Mouse (Mus musculus) cerebellum, adult 8-10 months (tissue): ENCODE measurements around the gene Gm7075.
A peak's percentile ranks its signal among the peaks of the same experiment; 100 is the strongest.
"Not testable (repeated sequence)": the region's sequence is repeated elsewhere in the genome, so short reads cannot be mapped to it uniquely, and the experiment has no call there.

Experiments
- DNase-seq: peaks from one replicate; pipeline ENCODE4 v3.0.0; 2022

The Gm7075 gene

DNA sequence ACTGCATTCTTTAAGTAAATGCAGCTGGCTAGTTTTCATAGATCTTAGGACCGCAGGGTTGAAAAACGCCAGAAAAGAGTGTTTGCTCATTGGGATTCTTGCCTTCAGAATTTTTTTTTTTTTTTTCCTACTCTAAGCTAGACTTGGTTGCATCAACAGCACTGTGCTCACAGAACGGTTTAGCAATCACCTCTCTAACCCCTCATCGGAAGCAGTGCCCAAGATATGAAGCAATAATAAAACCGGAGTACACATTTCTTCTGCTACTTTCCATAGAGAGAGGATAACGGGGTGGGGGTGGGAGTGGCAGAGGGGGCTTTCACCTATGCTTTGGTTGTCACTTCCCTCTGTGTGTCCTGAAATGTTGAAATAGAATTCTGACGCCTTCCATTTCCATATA is 5.7 kb downstream of the Gm7075 start:
- no peak for DNase-seq

DNA sequence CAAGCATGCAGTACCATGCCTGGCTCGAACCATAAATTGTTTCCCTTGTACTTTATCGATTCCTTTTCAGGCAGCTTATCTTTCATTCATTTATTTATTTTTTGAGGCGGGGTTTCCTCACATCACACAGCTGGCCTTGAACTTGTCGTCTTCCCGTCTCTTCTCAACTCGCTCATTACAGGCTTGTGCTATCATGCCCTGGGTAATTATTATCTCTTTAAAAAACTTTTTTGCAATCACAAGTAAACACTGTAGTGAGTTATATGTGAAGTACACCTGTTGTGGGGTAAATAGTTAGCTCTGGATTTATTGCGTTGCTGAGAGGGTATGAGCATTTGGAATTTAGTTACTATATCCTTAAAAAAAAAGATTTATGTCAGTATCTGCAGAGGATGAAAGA is 6.3 kb downstream of the Gm7075 start:
- DNase-seq = no peak

DNA sequence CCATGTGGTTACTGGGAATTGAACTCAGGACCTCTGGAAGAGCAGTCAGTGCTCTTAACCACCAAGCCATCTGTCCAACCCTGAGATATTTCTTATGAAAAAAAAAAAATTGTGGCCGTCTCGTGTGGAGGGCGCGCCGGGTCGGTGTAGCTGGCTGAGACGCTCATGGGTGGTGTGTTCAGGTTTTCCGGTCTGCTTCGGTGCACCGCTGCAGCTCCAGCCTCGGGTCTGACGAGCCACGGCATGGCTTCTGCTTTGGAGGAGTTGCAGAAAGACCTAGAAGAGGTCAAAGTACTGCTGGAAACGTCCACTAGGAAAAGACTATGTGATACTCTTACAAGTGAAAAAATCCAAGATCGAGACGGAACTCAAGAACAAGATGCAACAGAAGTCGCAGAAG is 8.8 kb downstream of the Gm7075 start:
- DNase-seq = no peak

DNA sequence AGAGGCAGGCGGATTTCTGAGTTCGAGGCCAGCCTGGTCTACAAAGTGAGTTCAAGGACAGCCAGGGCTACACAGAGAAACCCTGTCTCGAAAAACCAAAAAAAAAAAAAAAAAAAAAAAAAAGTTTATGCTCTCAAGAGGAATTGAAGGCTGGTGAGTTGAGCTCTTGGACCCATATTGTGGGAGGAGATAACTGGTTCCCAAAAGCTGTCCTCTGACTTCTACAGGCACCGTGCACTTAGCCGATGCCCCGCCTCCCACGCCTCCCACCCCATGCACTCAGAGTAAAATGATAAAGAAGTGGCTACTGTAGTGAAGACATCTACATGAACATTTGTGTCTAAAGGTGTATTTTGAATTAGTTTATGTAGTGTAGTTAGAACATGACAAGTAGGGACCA is 9.9 kb downstream of the Gm7075 start:
- DNase-seq = not testable (repeated sequence)

DNA sequence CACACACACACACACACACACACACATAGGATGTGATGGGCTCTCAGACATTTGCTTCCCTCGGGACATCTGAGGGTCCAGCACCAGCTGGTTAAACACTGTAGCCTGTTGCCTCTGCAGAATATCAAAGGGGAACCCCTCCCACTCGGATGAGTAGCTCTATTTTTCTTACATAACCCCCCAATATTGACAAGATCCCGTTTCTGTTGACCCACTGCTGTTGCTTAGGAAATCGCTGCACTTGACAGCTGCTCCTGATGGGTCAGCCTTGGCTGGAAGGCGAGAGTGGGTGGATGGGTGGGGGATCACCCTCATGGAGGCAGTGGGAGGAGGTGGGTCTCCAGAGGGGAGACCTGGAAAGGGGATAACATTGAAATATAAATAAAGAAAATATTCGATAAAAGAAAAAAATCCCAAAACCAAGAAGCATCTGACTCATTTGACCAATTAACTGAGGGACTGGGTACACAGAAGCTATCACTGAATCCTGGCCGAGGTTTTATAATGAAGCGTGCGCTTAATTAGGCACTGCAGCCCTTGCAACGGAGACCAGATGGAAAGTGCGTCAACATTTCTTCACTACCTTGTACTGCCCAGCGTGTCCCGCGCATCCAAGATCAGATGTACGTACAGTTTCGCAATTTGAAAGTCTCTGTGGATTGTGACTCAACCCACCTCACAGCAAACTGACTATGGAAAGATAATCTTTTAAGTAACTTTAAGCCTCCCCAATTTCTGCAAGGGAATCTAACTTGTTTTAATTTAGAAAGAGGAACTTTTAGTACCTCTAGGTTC is 11.2 kb downstream of the Gm7075 start:
- no peak for DNase-seq

DNA sequence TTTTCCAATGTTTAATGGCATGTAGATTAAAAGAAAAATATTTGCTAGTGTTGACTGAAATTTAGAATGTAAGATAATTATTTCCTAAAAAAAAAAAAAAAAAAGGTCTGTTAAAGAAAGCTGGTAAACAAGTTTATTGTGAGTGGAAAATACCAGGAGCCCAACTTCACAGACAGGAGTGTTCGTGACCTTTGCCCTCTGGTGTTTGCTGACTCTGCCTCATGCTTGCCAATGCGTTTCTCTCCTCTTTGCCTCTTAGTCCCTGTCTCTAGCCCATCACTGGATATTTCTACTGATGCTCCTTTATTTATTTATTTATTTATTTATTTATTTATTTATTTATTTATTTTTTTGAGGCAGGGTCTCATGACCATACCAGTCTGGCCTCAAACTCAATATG is 18.0 kb downstream of the Gm7075 start:
- DNase-seq = no peak

DNA sequence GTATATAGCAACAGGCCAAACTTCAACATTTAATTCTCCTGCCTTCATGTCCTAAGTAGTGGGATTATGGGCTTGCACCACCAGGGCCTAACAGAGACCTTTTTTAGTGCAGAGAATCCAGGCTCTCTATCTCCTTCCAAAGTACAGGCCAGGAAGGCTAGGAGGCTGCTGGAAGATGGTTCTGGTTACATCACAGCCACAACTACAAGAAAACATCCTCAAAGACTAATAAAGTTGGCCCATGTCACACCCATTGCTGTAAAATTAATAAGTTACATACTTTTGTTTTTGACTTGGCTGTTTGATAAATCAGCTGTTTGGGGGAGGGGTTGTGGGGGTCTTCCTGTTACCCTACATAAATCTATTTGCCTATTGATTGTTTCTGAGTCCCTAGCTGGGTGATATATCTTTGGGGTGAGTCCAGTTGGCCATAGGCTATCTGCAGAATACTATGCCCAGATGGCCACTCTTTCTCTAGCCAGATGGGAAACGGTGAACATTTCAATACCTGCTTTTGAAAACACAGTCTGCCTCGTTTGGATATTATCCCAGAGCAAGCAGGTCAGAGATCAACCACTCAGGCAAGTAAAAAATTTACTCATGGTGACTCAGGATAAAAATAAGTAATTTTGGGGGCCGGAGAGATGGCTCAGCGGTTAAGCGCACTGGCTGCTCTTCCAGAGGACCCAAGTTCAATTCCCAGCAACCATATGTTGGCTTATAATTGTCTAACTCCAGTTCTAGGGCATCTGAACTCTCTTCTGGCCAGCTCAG is 18.7 kb downstream of the Gm7075 start:
- peak; percentile 44 for DNase-seq

DNA sequence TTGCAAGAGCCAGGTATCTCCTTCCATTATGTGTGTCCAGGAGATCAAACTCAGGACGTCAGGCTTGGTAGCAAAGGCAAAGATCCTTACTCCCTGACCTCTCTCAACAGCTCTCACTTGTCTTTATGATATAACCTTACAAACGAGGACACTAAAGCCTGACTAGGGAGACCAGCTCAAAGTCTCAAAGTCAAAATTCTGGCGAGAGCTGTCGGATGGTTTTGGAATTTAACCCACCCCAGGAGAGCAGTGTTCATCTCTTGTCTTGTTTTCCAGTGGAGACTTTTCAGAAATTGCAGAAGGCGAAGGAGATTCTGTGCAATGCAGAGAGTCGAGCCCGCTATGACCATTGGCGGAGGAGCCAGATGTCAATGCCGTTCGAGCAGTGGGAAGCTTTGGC is 24.6 kb downstream of the Gm7075 start:
- no peak for DNase-seq

DNA sequence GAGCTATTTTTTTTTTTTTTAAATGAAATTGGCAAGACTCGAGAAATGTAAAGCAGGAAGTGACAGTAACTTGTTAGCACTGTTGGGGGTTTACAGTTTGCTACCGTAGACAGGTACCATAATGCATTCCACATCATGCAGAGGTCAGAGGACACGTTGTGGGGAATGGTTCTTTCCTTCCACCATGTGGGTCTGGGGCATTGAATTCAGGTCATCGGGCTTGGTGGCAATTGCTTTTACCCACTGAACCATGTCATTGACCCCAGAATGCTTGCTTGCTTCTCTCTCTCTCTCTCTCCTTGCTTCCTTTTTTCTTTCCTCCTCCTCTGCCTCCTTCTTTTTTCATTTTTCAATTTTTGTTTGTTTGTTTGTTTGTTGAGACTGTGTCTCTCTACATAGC is 32.6 kb downstream of the Gm7075 start:
- DNase-seq = no peak

DNA sequence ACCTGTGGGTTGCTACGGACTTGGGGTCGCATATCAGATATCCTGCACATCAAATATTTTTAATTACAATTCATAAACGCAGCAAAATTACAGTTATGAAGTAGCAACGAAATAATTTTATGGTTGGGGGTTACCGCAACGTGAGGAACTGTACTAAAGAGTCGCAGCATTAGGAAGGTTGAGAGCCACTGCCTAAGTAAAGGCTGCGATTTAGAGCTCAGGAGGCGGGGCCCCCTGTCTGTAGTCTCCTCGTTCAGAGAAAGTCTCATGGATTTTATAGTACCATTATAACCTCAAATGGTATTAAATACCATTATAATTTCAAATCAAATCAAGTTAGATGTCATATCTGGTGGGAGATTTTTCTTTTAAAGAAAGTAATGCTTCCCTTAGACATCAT is 34.6 kb downstream of the Gm7075 start:
- no peak for DNase-seq

DNA sequence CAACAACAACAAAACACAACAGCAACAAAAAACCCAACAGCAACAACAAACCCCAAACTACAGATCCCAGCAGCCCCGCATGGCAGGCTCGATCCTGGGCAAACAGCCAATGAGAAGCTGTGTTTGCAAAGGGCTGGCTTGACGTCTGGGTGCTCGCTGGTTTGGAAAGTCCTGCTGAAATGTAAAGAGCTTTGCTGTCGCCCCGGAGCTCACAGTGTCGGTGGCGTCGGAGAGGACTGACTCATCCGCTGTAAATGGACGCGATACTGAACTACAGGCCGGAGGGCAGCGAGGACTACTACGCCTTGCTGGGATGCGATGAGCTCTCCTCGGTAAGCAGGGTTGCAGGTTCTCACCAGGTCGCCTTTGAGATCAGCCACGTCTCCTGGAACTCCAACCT is 35.1 kb downstream of the Gm7075 start:
- DNase-seq = peak; percentile 90

DNA sequence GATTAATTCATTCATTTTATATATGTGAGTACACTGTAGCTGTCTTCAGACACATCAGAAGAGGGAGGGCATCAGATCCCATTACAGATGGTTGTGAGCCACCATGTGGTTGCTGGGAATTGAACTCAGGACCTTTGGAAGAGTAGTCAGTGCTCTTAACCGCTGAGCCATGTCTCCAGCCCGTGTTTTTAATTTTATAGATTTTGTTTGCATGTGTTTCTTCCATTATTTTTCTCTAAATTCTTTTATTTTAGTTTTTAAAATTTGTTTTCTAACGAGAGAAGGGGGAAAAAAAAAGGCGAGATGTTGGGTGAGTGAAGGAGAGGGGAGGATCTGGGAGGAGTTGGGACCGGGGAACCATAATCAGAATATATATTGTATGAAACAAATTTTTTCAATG is 35.7 kb downstream of the Gm7075 start:
- DNase-seq = not testable (repeated sequence)

DNA sequence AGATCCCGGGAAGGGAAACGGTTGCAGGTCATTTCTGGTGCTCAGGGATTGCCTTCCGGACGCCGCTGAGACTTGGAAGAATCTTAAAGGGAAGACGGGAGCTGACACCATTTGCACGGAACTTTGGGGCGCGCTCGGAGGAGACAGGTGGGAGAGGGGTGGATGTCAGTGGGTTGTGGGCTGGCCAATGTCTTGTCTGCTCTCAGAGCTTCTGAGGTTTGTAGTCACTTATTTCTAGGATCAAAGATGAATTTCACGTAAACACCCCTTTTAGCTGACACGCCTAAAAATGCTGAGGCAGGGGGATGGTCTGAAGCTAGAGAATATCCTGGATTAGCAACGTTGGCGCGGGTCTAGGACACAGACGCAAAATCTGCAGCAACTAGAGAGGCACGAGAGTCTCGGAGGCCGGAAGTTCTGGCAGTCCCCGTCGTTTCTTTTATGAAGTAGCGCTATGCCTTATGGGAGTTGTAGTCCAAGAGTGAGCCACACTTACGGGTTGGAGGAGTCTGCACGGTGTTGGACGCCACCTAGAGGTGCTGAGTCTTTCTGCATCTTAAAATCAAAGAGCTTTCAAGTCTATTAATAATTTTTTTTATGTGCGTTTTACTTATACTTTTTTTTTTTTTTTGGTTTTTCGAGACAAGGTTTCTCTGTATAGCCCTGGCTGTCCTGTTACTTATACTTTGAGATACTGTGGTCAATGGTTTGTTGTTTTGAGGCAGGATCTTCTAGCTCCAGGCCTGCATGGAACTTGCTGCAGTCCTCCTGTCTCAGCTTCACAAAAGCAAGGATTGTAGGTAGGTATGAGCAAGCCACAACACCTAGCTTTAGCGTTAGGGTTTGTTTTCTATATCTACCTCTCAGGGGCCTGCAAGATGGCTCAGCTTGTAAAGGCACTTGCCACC is 39.0 kb downstream of the Gm7075 start, which contains the start of gene Dnajc12:
Gene Dnajc12 (plus strand): TSS at position 72 of the 908 bp plus-strand sequence.
- DNase-seq = peak; percentile 78

DNA sequence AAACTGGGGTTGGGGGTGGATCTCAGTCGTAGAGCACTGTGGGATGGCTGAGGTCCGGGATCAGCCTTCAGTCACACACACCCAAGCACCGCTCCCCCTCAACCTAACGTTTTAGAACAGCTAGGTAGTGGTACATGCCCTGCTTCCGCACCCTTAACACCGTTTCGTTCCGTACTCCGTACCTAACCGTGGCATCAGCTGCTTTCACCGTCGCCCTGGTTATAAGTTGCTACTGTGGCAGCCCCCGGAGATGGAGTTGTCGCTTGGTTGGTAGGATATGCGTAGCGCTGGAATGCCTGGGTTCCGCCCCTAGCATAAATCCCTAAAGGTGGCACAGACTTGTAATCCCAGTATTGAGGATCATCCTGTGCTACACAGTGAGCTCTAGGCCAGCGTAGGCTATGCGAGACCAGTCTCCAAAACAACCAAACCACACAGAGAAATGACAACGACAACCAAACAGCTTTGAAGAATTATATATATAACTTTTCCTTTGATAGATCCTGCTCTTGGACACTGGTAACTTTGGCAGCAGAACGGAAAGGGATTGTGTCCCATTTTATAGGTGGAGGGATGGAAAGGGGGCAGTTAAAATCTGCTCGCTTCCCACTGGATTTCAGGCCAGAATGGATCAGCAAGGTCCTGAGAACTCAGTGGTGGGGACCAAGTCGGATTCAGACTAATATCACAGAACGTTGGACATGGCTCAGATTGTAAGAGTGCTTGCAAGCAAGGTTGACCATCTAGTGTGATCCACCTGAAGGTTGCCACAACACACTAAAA is 39.9 kb downstream of the Gm7075 start, which contains the start of gene Sirt1:
Gene Sirt1 (minus strand): TSS at position 207 of the 783 bp plus-strand sequence.
- no peak for DNase-seq

DNA sequence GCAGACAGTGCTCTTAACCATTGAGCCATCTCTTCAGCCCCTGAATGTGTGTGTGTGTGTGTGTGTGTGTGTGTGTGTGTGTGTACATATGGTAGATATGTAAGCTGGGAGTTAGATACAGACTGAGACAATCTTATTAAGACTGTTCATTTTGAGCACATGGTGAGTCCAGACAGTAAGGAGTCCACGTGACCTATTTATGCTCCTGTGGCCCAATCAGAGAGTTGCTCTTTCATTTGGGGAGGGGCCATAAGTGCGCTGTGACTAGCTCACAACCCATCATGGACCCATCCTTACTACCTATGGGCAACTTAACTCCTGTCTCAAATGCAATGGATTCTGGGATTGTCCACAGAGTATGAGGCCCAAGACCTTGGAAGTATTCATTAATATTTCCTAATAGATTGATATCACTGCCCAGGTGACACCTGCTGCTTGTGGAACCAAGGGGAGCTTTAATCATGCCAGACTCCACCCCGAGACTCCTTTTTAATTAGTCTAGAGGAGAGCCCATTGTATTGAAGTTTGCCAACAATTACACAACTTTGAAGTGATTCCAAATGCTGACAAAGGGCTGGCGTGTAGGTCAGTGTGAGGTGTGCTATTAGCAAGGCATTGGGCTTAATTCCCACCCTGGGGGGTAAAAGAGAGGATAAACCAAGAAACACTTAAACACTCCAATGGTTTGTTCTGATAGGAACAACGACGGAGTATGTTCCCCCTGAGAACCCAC is 42.5 kb downstream of the Gm7075 start:
- no peak for DNase-seq

DNA sequence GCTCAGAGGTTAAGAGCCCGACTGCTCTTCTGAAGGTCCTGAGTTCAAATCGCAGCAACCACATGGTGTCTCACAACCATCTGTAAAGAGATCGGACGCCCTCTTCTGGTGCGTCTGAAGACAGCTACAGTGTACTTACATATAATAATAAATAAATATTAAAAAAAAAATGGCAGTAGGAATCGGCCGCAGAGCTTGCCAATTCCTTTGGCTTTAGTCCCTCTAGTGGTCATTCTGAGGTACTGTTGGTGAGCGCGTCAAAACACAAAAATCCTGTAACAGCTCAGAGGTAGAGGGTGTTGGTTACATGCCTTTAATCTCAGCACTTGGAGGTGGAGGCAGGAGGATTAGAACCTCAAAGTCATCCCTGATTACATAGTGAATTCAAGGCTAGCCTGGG is 44.1 kb downstream of the Gm7075 start:
- peak; percentile 57 for DNase-seq

DNA sequence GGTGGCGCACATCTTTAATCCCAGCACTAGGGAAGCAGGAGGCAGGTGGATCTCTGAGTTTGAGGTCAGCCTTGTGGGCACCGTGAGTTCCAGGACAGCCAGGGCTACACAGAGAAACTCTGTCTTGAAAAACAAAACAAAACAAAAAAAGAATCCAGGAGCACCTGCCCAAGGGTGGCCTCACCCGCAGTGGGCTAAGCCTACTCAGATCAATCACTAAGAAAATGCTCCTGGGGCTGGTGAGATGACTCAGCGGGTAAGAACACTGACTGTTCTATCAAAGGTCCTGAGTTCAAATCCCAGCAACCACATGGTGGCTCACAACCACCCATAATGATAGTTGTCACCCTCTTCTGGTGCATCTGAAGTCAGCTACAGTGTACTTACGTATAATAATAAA is 45.3 kb downstream of the Gm7075 start:
- DNase-seq = no peak
